Mouse (Mus musculus) ZHBTc4 (cell line): ENCODE data around the gene Phtf2.

Experiments
- DNase-seq: peaks from one replicate; pipeline ENCODE4 v3.0.0-alpha.2; 2011; ENCODE audit warnings: low read depth, low spot score

Gene Phtf2

GRCm38 (mm10) chr5:20881915-20882800 is at the start of gene Phtf2, which contains the start of gene Tmem60:
Gene Phtf2 (minus strand): TSS chr5:20882124.
Gene Tmem60 (plus strand): TSS chr5:20882191.
- DNase-seq, result peak; percentile 99

- no peak for DNase-seq
Observed at GRCm38 (mm10) chr5:20931300-20931699, 49.4 kb upstream of the Phtf2 start.

DNA sequence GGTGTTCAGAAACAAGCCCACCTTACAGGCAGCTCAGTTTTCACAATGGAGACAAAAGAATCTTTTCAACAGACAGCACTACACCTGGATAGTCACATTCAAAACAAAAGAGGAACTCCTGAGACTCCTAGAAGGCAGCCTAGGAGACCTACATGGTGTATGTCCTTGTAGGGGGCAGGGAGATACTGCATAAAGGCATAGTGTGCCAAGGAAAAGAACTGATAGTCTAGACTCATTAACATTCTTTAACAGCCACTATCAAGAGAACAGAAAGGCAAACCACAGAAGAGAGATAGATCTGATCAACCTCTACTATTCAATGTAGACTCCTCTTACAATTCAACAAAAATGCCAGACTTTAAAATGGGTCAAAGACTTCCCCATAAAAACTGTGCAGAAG is 48.5 kb upstream of the Phtf2 start:
- DNase-seq, result peak; percentile 32

GRCm38 (mm10) chr5:20929669-20930151 is 47.8 kb upstream of the Phtf2 start:
- no peak for DNase-seq

DNA sequence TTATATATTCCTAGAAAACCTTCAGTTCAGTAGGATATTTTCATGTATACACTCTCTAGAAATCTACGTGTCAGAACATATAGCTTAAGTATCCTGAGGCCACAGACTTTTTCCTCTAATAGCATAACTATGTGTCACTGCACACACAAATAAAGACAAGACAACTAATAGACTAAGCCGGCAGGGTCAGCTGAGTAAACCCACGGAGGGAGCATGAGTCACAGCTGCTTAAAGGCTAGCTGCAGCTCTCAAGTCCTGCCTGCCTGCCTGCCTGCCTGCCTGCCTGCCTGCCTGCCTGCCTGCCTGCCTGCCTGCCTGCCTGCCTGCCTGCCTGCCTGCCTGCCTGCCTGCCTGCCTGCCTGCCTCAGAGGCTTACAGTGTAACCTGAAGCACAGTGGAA is 43.5 kb upstream of the Phtf2 start:
- DNase-seq, result no peak

DNA sequence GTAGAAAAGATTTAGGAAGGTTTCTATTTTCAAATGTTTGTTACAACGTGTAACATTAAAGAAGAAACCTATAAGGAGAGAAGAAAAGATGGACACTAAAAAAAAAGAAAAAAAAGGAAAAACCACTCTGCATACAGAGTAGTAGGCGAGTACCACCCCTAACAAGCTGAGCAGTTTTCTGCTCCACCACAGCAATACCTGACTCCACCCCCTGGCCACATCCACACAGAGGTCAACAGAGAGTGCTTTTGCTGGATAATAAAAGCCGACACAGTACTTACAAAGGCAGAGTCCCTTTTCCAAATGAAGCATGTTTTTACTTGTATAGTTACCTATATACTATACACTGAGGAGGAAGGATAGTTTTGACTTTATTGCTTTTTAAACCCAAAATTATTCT is 42.7 kb upstream of the Phtf2 start:
- no peak for DNase-seq

DNA sequence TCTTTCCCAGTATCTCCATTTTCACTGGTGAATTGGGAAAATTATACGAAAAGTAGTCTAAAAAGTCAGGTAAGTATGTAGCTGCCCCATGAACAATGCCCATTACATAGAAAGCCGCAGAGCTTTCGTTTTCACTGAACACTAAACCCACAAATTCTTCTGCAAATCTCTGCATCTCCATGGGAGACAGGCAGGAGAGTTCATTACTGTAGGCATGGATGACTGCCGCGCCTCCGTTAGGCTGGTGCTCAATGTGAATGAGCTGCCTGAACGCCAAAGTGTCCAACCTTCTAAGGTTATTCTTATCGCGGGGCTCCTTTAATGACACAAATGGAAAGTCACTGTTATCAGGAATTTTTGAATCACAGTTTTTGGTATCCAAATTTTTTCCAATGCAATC is 37.6 kb upstream of the Phtf2 start:
- no peak for DNase-seq

DNA sequence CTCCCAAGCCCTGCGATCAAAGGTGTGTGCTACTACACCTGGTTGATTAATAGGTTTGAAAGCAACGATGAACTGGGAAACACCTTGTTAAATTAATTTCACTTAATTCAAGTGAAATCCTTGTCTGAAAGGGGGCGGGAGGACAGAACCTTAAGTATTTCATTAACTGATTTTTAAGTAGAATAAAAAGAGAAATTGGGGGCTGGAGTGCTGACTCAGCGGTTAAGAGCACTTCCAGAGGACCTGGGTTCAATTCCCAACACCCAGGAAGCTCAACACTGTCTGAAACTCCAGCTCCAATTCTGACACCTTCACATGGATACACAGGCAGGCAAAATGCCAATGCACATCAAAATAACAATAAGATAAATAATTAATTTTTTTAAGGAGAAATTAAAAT is 37.0 kb upstream of the Phtf2 start:
- no peak for DNase-seq

GRCm38 (mm10) chr5:20913372-20914275 is 31.7 kb upstream of the Phtf2 start:
- peak; percentile 76 for DNase-seq

DNA sequence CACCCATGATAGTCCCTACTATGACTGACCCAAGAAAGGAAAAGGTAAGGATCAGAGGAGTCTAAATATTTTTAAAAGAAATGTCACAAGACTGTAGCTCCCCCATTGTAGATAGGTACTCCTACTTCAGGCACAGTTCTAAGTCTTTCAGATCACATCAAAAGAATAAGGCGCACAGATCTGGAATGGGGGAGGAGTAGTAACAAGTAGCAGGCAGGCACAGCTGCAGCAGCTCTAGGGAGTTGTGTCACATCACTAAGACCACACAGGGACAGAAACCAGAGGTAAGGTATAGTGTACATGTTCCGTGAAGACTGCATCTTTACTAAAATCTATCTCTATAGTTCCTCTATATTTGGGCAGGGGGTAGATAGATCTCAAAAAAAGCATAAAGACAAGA is 29.8 kb upstream of the Phtf2 start:
- DNase-seq, result no peak

- no peak for DNase-seq
Observed at GRCm38 (mm10) chr5:20906191-20906590, 24.3 kb upstream of the Phtf2 start.

GRCm38 (mm10) chr5:20905437-20905836 is 23.5 kb upstream of the Phtf2 start:
- no peak for DNase-seq

GRCm38 (mm10) chr5:20904647-20905046 is 22.7 kb upstream of the Phtf2 start:
- no peak for DNase-seq

- no peak for DNase-seq
Observed at GRCm38 (mm10) chr5:20897446-20898167, 15.7 kb upstream of the Phtf2 start.

DNA sequence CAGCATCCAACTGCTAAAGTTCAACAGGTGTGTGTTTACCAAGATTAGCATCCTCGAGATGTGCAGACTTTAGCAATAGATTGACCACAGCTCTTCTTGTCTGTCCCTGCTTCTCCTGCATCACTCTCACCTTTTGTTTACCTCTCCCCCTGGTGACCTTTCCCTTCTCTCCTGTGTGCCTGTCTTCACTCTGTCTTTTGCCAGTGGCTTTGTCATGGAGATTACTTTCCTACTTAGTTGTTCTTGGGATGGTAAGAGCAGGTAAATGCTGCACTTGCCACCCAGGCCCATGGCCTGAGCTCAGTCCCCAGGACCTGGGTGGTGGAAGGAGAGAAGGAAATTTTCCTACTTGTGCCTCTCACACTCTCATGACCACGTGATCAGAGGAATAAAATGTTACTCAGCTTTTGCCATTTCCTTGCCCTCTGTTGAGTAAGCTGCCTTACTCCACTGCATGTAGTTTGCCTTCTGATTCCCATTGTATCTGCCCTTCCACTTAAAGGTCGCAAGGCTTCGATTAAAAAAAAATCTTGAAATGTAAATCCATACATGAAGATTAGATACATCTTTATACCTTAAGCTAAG is 2.2 kb upstream of the Phtf2 start:
- DNase-seq, result peak; percentile 59

DNA sequence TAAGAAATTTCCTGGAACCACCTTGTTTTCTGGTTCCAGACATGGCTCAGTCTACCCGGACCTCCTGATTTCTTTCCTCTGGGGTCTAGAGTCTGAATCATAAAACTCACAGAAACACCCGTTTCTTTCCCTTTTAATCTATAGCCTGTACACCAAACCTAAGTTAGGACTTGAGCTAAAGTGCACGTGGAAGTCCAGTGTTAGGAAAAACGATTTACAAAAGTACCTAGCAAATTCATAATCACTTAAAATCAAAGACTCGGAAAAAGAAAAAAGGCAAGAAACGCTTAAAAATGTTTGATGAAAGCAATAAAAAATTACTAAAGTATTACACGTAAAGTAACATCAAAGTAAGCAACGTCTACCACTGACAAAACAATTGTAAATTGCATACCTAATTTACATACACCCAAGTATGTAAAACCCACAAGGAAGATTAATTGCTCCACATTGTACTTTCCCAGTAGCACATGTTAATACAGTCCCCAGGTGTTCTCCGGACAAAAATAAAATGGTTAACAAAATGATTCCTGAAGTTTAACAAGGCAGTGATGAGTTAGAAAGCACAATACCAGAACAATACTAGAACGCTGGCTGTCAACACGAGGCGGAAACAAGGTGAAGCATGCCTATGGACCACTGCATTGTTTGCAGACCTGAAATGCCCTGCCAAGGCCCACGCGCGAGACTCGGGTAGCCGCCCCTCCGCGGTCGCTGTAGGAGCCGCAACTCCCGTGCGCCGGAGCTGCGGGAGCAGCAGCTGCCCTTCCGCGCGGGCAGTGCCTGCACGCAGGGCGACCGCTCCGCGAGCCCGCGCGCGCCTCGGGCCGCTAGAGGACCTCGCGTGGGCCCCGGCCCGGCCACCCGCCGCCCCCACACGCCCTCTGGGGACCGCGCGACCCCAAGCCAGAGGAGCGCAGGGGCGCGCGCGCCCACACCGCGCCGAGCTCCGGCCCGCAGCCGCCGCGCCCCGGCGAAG is 838 bp downstream of the Phtf2 start:
- DNase-seq, result peak; percentile 72

- DNase-seq, result no peak
Observed at GRCm38 (mm10) chr5:20880386-20880785, 1.5 kb downstream of the Phtf2 start.

- DNase-seq, result no peak
Observed at GRCm38 (mm10) chr5:20876934-20877426, 4.9 kb downstream of the Phtf2 start.

- no peak for DNase-seq
Observed at GRCm38 (mm10) chr5:20873146-20873545, 8.8 kb downstream of the Phtf2 start.
